In genomic region chr1:153486120-153486519, GRCm38 (mm10) we compare ENCODE assay signal across 7 mouse cellular contexts. TPM values are rescaled to one million over a fixed set of nuclear protein-coding genes. Genes with fewer than 3 reads are reported as not detected.
DNase-seq lines count a peak whose midpoint lies in the region; ATAC-seq and TF ChIP-seq lines count a peak whose summit lies in the region.
"Not testable (repeated sequence)": the region's sequence is repeated elsewhere in the genome, so short reads cannot be mapped to it uniquely, and the experiment has no call there.

No protein-coding gene starts in this region.

- ATAC-seq in embryonic facial prominence, embryonic 13.5 days (ENCODE audit: insufficient number of reproducible peaks, insufficient read depth, low FRiP score, low TSS enrichment, low read depth); hindbrain, embryonic 16.5 days; limb, embryonic 12.5 days (ENCODE audit: insufficient number of reproducible peaks, insufficient read depth, low FRiP score, low TSS enrichment, low read depth); lung, embryonic 16.5 days (ENCODE audit: low read depth); neural tube, embryonic 13.5 days (ENCODE audit: low read depth): not testable (repeated sequence)

- H3K9ac ChIP-seq in MEL (ENCODE audit: control insufficient read depth, low read depth, low read length, poor library complexity, severe bottlenecking), result peak overlapping the region; percentile 98
- peak overlapping the region; percentile 100 for H3K9ac ChIP-seq in embryonic facial prominence, embryonic 13.5 days
- H3K9ac ChIP-seq in heart, adult 2 months (ENCODE audit: low read depth, low read length), result not testable (repeated sequence)
- H3K9ac ChIP-seq in hindbrain, embryonic 16.5 days (ENCODE audit: low read depth, low read length), result peak overlapping the region; percentile 97
- H3K9ac ChIP-seq in limb, embryonic 12.5 days (replicated peaks), result peak overlapping the region; percentile 99
- H3K9ac ChIP-seq in lung, embryonic 16.5 days (ENCODE audit: low read length), result peak overlapping the region; percentile 99
- H3K9ac ChIP-seq in neural tube, embryonic 13.5 days, result peak overlapping the region; percentile 99

- H3K9me3 ChIP-seq in MEL (replicated peaks; ENCODE audit: insufficient read depth, low read length); embryonic facial prominence, embryonic 13.5 days; hindbrain, embryonic 16.5 days (ENCODE audit: control insufficient read depth, low read length); limb, embryonic 12.5 days; lung, embryonic 16.5 days (ENCODE audit: control insufficient read depth, low read length); neural tube, embryonic 13.5 days: not testable (repeated sequence)

- TF ChIP-seq POLR2A in MEL (IDR thresholded peaks at IDR 0.05; ENCODE audit: control insufficient read depth in 1 of 2, insufficient read depth in 1 of 2, low read depth in 1 of 2, low read length in 2 of 2, poor library complexity in 1 of 2); heart, adult 2 months (IDR thresholded peaks at IDR 0.05; ENCODE audit: insufficient read depth, low read depth, low read length): not testable (repeated sequence)

- H3K27me3 ChIP-seq in MEL (ENCODE audit: control insufficient read depth in 1 of 2, insufficient read depth in 2 of 2, low read length in 2 of 2); embryonic facial prominence, embryonic 13.5 days; heart, adult 2 months (ENCODE audit: control insufficient read depth, insufficient read depth, low read length); hindbrain, embryonic 16.5 days (replicated peaks; ENCODE audit: control insufficient read depth, insufficient read depth, low read length); limb, embryonic 12.5 days; lung, embryonic 16.5 days (ENCODE audit: control insufficient read depth, insufficient read depth, low read depth, low read length); neural tube, embryonic 13.5 days: not testable (repeated sequence)

- peaks cover 27 to 36% of the 10 kb centered on the region in 2 experiments for H3K36me3 ChIP-seq in MEL (ENCODE audit: control insufficient read depth in 1 of 2, insufficient read depth in 2 of 2, low read length in 2 of 2)
- H3K36me3 ChIP-seq in embryonic facial prominence, embryonic 13.5 days, result peaks cover 18% of the 10 kb centered on the region
- peaks cover 17% of the 10 kb centered on the region for H3K36me3 ChIP-seq in heart, adult 2 months (ENCODE audit: control insufficient read depth, insufficient read depth, low read length)
- not testable (repeated sequence) for H3K36me3 ChIP-seq in hindbrain, embryonic 16.5 days (ENCODE audit: control insufficient read depth, insufficient read depth, low read length)
- H3K36me3 ChIP-seq in limb, embryonic 12.5 days, result peaks cover 23% of the 10 kb centered on the region
- peaks cover 15% of the 10 kb centered on the region for H3K36me3 ChIP-seq in lung, embryonic 16.5 days (ENCODE audit: control insufficient read depth, insufficient read depth, low read length)
- H3K36me3 ChIP-seq in neural tube, embryonic 13.5 days, result peaks cover 12% of the 10 kb centered on the region

- TF ChIP-seq EP300 in MEL (IDR thresholded peaks at IDR 0.05; ENCODE audit: low read depth in 1 of 2, low read length in 2 of 2); heart, adult 2 months (IDR thresholded peaks at IDR 0.05; ENCODE audit: insufficient read depth, low read depth, low read length): not testable (repeated sequence)

- WGBS in embryonic facial prominence, embryonic 13.5 days, result 12% methylated on average over 6 of the region's 6 CpGs
- WGBS in heart, adult 2 months, result 16% methylated on average over 6 of the region's 6 CpGs
- 7% methylated on average over 6 of the region's 6 CpGs for WGBS in hindbrain, embryonic 16.5 days
- WGBS in limb, embryonic 12.5 days, result 10% methylated on average over 6 of the region's 6 CpGs
- WGBS in lung, embryonic 16.5 days, result 2% methylated on average over 6 of the region's 6 CpGs
- 9% methylated on average over 6 of the region's 6 CpGs for WGBS in neural tube, embryonic 13.5 days

- peaks cover 8 to 12% of the 10 kb centered on the region in 2 experiments for H3K4me1 ChIP-seq in MEL (ENCODE audit: control insufficient read depth in 1 of 2, insufficient read depth in 2 of 2, low read length in 2 of 2)
- peaks cover 24% of the 10 kb centered on the region for H3K4me1 ChIP-seq in embryonic facial prominence, embryonic 13.5 days
- H3K4me1 ChIP-seq in heart, adult 2 months (ENCODE audit: control insufficient read depth, insufficient read depth, low read length), result not testable (repeated sequence)
- H3K4me1 ChIP-seq in hindbrain, embryonic 16.5 days (ENCODE audit: control insufficient read depth, insufficient read depth, low read depth, low read length), result peaks cover 24% of the 10 kb centered on the region
- H3K4me1 ChIP-seq in limb, embryonic 12.5 days (replicated peaks), result peaks cover 20% of the 10 kb centered on the region
- H3K4me1 ChIP-seq in lung, embryonic 16.5 days (replicated peaks; ENCODE audit: control insufficient read depth, insufficient read depth, low read length), result peaks cover 22% of the 10 kb centered on the region
- H3K4me1 ChIP-seq in neural tube, embryonic 13.5 days (replicated peaks), result peaks cover 38% of the 10 kb centered on the region

- peaks cover 52% of the 10 kb centered on the region for H3K79me2 ChIP-seq in MEL (ENCODE audit: control insufficient read depth, insufficient read depth, low read length, poor library complexity)
- not testable (repeated sequence) for H3K79me2 ChIP-seq in heart, adult 2 months (replicated peaks; ENCODE audit: control insufficient read depth, insufficient read depth, low read length)

- not testable (repeated sequence) for TF ChIP-seq RAD21 in MEL (IDR thresholded peaks at IDR 0.05; ENCODE audit: low read depth, low read length)

- TF ChIP-seq CTCF in MEL (IDR thresholded peaks at IDR 0.05 in 2 of 3, conservative IDR thresholded peaks at IDR 0.05 in 1 of 3; ENCODE audit: control insufficient read depth in 1 of 3, insufficient read depth in 1 of 3, low read depth in 2 of 3, low read length in 3 of 3, poor library complexity in 1 of 3, severe bottlenecking in 1 of 3), result peak in 2 of 3 experiments; percentile 2 to 7; a peak in 1 of 6 replicates
- not testable (repeated sequence) for TF ChIP-seq CTCF in heart, adult 2 months (IDR thresholded peaks at IDR 0.05)

- H3K4me2 ChIP-seq in embryonic facial prominence, embryonic 13.5 days, result peak overlapping the region; percentile 83
- peak overlapping the region; percentile 93 for H3K4me2 ChIP-seq in hindbrain, embryonic 16.5 days (ENCODE audit: low read length)
- H3K4me2 ChIP-seq in limb, embryonic 12.5 days, result peak overlapping the region; percentile 92
- peak overlapping the region; percentile 86 for H3K4me2 ChIP-seq in lung, embryonic 16.5 days (ENCODE audit: low read depth, low read length)
- peak overlapping the region; percentile 94 for H3K4me2 ChIP-seq in neural tube, embryonic 13.5 days

- H3K27ac ChIP-seq in MEL (ENCODE audit: control insufficient read depth, low read depth, low read length), result peak overlapping the region; percentile 75; the same call in 1 of the 2 replicates
- H3K27ac ChIP-seq in embryonic facial prominence, embryonic 13.5 days; heart, adult 2 months; hindbrain, embryonic 16.5 days (ENCODE audit: low read depth, low read length); limb, embryonic 12.5 days; lung, embryonic 16.5 days (ENCODE audit: low read length); neural tube, embryonic 13.5 days (replicated peaks): not testable (repeated sequence)

- DNase-seq in MEL (ENCODE audit: low read depth, low spot score), result peak; percentile 44
- DNase-seq in heart, adult 2 months, result not testable (repeated sequence)

- H3K4me3 ChIP-seq in MEL (ENCODE audit: control insufficient read depth in 1 of 2, insufficient read depth in 1 of 2, low read depth in 2 of 2, low read length in 2 of 2), result peak overlapping the region; percentile 70 to 94
- peak overlapping the region; percentile 99 for H3K4me3 ChIP-seq in embryonic facial prominence, embryonic 13.5 days
- H3K4me3 ChIP-seq in heart, adult 2 months, result peak overlapping the region; percentile 90
- peak overlapping the region; percentile 92 for H3K4me3 ChIP-seq in hindbrain, embryonic 16.5 days (ENCODE audit: low read length)
- H3K4me3 ChIP-seq in limb, embryonic 12.5 days (replicated peaks), result peak overlapping the region; percentile 98
- H3K4me3 ChIP-seq in lung, embryonic 16.5 days (ENCODE audit: low read length), result peak overlapping the region; percentile 100
- peak overlapping the region; percentile 96 for H3K4me3 ChIP-seq in neural tube, embryonic 13.5 days

- intact Hi-C loops in heart, adult 2 months (cut with DNase I), result loop anchor here (5.0 kb wide), 1 partner anchor 256 kb away; the partner anchor contains the start of gene Rgs16

TF ChIP-seq in MEL, 35 proteins besides CTCF, POLR2A, EP300 and RAD21:
- TF ChIP-seq HCFC1 (IDR thresholded peaks at IDR 0.05; ENCODE audit: low read depth, low read length), result 0 out of 2 replicates have a peak, but pooled peaks have one; percentile 1
TF ChIP-seq in MEL: peak in this region for 1; not testable (repeated sequence) for 34.

RNA-seq across cellular contexts. Expression of gene Dhx9, which starts 1.3 kb away (rescaled TPM):
- 82.0 and 94.1 TPM in 2 replicates for total RNA-seq in MEL (2012; rRNA removed)
- polyA plus RNA-seq in MEL (2012; ENCODE audit: insufficient read depth in 1 of 2, insufficient read length in 2 of 2, low read depth in 1 of 2, low replicate concordance in 2 of 2, missing spikeins in 1 of 2), result 100 to 1,000 TPM; 170 to 262 TPM
- 46.8 and 49.0 TPM in 2 replicates for polyA plus RNA-seq in embryonic facial prominence, embryonic 13.5 days (2015; fragmentation: Nextera tagmentation; extraction: Ambion mirVana)
- 10 to 100 TPM; 44.0 to 45.4 TPM for total RNA-seq in heart, adult 2 months (2021)
- 10.1 and 22.2 TPM in 2 replicates for polyA plus RNA-seq in heart, adult 2 months (2012; rRNA removed)
- polyA plus RNA-seq in hindbrain, embryonic 16.5 days (2015; fragmentation: Nextera tagmentation; extraction: Ambion mirVana), result 17.0 and 22.2 TPM in 2 replicates
- 49.6 and 57.0 TPM in 2 replicates for polyA plus RNA-seq in limb, embryonic 12.5 days (2016; fragmentation: Nextera tagmentation; extraction: Ambion mirVana)
- 24.5 and 26.3 TPM in 2 replicates for polyA plus RNA-seq in lung, embryonic 16.5 days (2015; fragmentation: Nextera tagmentation; extraction: Ambion mirVana)
- polyA plus RNA-seq in neural tube, embryonic 13.5 days (2015; fragmentation: Nextera tagmentation; extraction: Ambion mirVana), result 33.8 and 38.7 TPM in 2 replicates
